9 mouse cellular contexts compared by ENCODE assay signal in the genomic region with DNA sequence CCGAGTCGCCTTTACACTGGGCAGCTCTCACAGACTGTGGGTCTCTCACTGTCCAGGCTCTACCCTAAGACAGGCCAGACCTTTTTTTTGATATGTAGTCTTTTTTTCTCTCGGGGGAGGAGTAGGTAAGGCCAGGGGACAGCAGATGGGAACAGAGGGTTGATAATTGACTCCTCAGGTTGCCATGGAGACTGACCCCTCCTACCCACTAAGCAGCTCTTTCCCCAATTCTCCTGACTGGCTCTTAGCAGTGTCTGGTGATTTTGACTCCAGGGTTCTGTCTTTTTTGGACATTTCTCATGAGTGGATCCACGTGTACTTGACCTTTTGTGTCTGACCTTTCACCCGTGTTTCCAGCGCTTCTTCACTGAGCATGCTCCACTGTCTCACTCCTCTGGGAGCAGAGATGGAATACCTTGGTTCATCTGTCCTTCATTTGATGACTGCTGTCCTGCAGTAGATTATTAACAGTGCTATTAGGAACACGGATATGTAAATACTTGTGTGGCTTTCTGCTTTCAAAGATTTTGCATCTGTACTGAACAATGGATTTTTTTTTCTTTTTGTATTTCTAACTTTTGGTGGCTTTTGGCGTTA. TPM values are rescaled to one million over a fixed set of nuclear protein-coding genes. Genes with fewer than 3 reads are reported as not detected.
DNase-seq lines count a peak whose midpoint lies in the region; ATAC-seq and TF ChIP-seq lines count a peak whose summit lies in the region.
"Had no signal": no experiment of that assay in that cellular context is flagged by ENCODE, and none has a peak within 500 bp of the region (broad histone marks: within the 10 kb centered on the region; RNA-seq: fewer than 3 reads in every experiment).

No protein-coding gene starts in this region.

- peak; percentile 39 for DNase-seq in layer of hippocampus, adult 2 months (ENCODE audit: low spot score in 2 of 2)
- DNase-seq in layer of hippocampus, postnatal 25 days (ENCODE audit: extremely low spot score in 1 of 2, low spot score in 1 of 2), result no peak
- DNase-seq in embryonic facial prominence, embryonic 10.5 days (ENCODE audit: low spot score), result peak; percentile 34
- DNase-seq in kidney, postnatal 10 days, result peak; percentile 45
- peak; percentile 58 for DNase-seq in midbrain, postnatal 0 days (ENCODE audit: low spot score)
- DNase-seq in spleen, adult 18-20 months, result no peak
- DNase-seq in lung, postnatal 14 days, result no peak
- no peak for DNase-seq in left cerebral cortex, postnatal 25 days (ENCODE audit: low spot score in 2 of 2)

- no peak overlapping the region for H3K4me2 ChIP-seq in midbrain, postnatal 0 days (ENCODE audit: low read depth, low read length, poor library complexity, severe bottlenecking)

- peaks cover 15% of the 10 kb centered on the region for H3K4me1 ChIP-seq in embryonic facial prominence, embryonic 10.5 days
- no peaks in the 10 kb centered on the region for H3K4me1 ChIP-seq in midbrain, postnatal 0 days (ENCODE audit: insufficient read depth, low read length)

- WGBS in embryonic facial prominence, embryonic 10.5 days, result 64% methylated on average over 8 of the region's 8 CpGs
- 46% methylated on average over 8 of the region's 8 CpGs for WGBS in midbrain, postnatal 0 days

- H3K9ac ChIP-seq in midbrain, postnatal 0 days (replicated peaks; ENCODE audit: low read length, poor library complexity, severe bottlenecking), result no peak overlapping the region

- H3K27ac ChIP-seq in layer of hippocampus, adult 2 months, result peak overlapping the region; percentile 83
- H3K27ac ChIP-seq in embryonic facial prominence, embryonic 10.5 days (replicated peaks), result no peak overlapping the region
- no peak overlapping the region for H3K27ac ChIP-seq in midbrain, postnatal 0 days (ENCODE audit: low read depth, low read length)

- H3K27me3 ChIP-seq in embryonic facial prominence, embryonic 10.5 days (replicated peaks; ENCODE audit: low read depth, poor library complexity, severe bottlenecking), result no peaks in the 10 kb centered on the region
- H3K27me3 ChIP-seq in midbrain, postnatal 0 days (ENCODE audit: insufficient read depth, low read length), result no peaks in the 10 kb centered on the region

- ATAC-seq in midbrain, postnatal 0 days (ENCODE audit: low FRiP score), result no peak

- no peak for TF ChIP-seq CTCF in layer of hippocampus, adult 2 months (conservative IDR thresholded peaks at IDR 0.05)
- TF ChIP-seq CTCF in midbrain, postnatal 0 days (IDR thresholded peaks at IDR 0.05), result no peak

- peaks cover 41% of the 10 kb centered on the region for H3K36me3 ChIP-seq in embryonic facial prominence, embryonic 10.5 days (replicated peaks)
- H3K36me3 ChIP-seq in midbrain, postnatal 0 days (ENCODE audit: insufficient read depth, low read length), result no peaks in the 10 kb centered on the region

- H3K9me3 ChIP-seq in embryonic facial prominence, embryonic 10.5 days, result no peaks in the 10 kb centered on the region
- no peaks in the 10 kb centered on the region for H3K9me3 ChIP-seq in midbrain, postnatal 0 days (ENCODE audit: low read length)

- intact Hi-C loops in left cerebral cortex, postnatal 25 days (cut with DNase I), result no loop called here

- H3K4me3 ChIP-seq in layer of hippocampus, adult 2 months, result no peak overlapping the region
- H3K4me3 ChIP-seq in embryonic facial prominence, embryonic 10.5 days, result no peak overlapping the region
- H3K4me3 ChIP-seq in midbrain, postnatal 0 days (ENCODE audit: low read depth, low read length), result no peak overlapping the region

RNA-seq across cellular contexts. Expression of a gene that starts 20.0 kb away (rescaled TPM):
- 10 to 100 TPM; 23.1 to 25.2 TPM for total RNA-seq in layer of hippocampus, adult 2 months (2021)
- 10 to 100 TPM; 22.0 to 23.8 TPM for total RNA-seq in layer of hippocampus, postnatal 25 days (2021)
- polyA plus RNA-seq in embryonic facial prominence, embryonic 10.5 days (2016; fragmentation: Nextera tagmentation; extraction: Ambion mirVana), result 31.8 and 32.6 TPM in 2 replicates
- 21.3 and 28.9 TPM in 2 replicates for total RNA-seq in midbrain, postnatal 0 days (2014; rRNA removed)
- polyA plus RNA-seq in midbrain, postnatal 0 days (2015; fragmentation: Nextera tagmentation; extraction: Ambion mirVana), result 36.4 and 37.9 TPM in 2 replicates
- 10 to 100 TPM; 22.0 to 24.4 TPM for total RNA-seq in left cerebral cortex, postnatal 25 days (2021)

RNA-seq across cellular contexts. Expression of a gene that starts 34.2 kb away (rescaled TPM):
- total RNA-seq in layer of hippocampus, adult 2 months (2021), result 10 to 100 TPM; 37.9 to 38.8 TPM
- 10 to 100 TPM; 36.5 TPM for total RNA-seq in layer of hippocampus, postnatal 25 days (2021)
- polyA plus RNA-seq in embryonic facial prominence, embryonic 10.5 days (2016; fragmentation: Nextera tagmentation; extraction: Ambion mirVana), result 2.3 and 3.0 TPM in 2 replicates
- 26.1 and 37.5 TPM in 2 replicates for total RNA-seq in midbrain, postnatal 0 days (2014; rRNA removed)
- 8.2 and 8.3 TPM in 2 replicates for polyA plus RNA-seq in midbrain, postnatal 0 days (2015; fragmentation: Nextera tagmentation; extraction: Ambion mirVana)
- 10 to 100 TPM; 33.3 to 33.9 TPM for total RNA-seq in left cerebral cortex, postnatal 25 days (2021)

RNA-seq across cellular contexts. Expression of a gene that starts 37.5 kb away (rescaled TPM):
- 10 to 100 TPM; 22.8 TPM for total RNA-seq in layer of hippocampus, adult 2 months (2021)
- total RNA-seq in layer of hippocampus, postnatal 25 days (2021), result 10 to 100 TPM; 20.2 to 20.6 TPM
- 13.6 and 15.5 TPM in 2 replicates for polyA plus RNA-seq in embryonic facial prominence, embryonic 10.5 days (2016; fragmentation: Nextera tagmentation; extraction: Ambion mirVana)
- total RNA-seq in midbrain, postnatal 0 days (2014; rRNA removed), result 13.2 and 16.3 TPM in 2 replicates
- 41.3 and 43.0 TPM in 2 replicates for polyA plus RNA-seq in midbrain, postnatal 0 days (2015; fragmentation: Nextera tagmentation; extraction: Ambion mirVana)
- 10 to 100 TPM; 22.5 to 25.6 TPM for total RNA-seq in left cerebral cortex, postnatal 25 days (2021)

RNA-seq across cellular contexts. Expression of a gene that starts 54.3 kb away (rescaled TPM):
- not detected for total RNA-seq in layer of hippocampus, adult 2 months (2021)
- total RNA-seq in layer of hippocampus, postnatal 25 days (2021), result not detected
- polyA plus RNA-seq in embryonic facial prominence, embryonic 10.5 days (2016; fragmentation: Nextera tagmentation; extraction: Ambion mirVana), result not detected in 2 replicates
- not detected in 2 replicates for total RNA-seq in midbrain, postnatal 0 days (2014; rRNA removed)
- not detected in 2 replicates for polyA plus RNA-seq in midbrain, postnatal 0 days (2015; fragmentation: Nextera tagmentation; extraction: Ambion mirVana)
- not detected for total RNA-seq in left cerebral cortex, postnatal 25 days (2021)
- polyA plus RNA-seq: frontal cortex, adult 2 months had no signal

Comparison
In these comparisons a context has a peak if more than half of its experiments do, and no peak if none do; other contexts are left out.
1. DNase-seq: peak in layer of hippocampus, adult 2 months (2 of 2), embryonic facial prominence, embryonic 10.5 days (single experiment), kidney, postnatal 10 days (single experiment) and midbrain, postnatal 0 days (single experiment); none in layer of hippocampus, postnatal 25 days (0 of 2), spleen, adult 18-20 months (0 of 2), lung, postnatal 14 days (single experiment) and left cerebral cortex, postnatal 25 days (0 of 2).